Mouse (Mus musculus): ENCODE data around the gene Fbxw7.

- no peak for TF ChIP-seq POLR2A (IDR thresholded peaks at IDR 0.05; ENCODE audit: insufficient read depth, low read depth, low read length)
- TF ChIP-seq CTCF (IDR thresholded peaks at IDR 0.05; ENCODE audit: insufficient read depth, low read depth, low read length), result no peak
These were observed 140.8 kb downstream of the Fbxw7 start for GRCm38 (mm10) chr3:84955857-84956256.

Measured in olfactory bulb, adult 2 months (tissue).